Mouse (Mus musculus) gastrocnemius, postnatal 10 days (tissue): ENCODE measurements at regions not wholly inside any gene's neighbourhood (a gene's known extent, or its start where the extent isn't known, plus 50 kb on each side); places are given as distances from the start of the nearest gene placed in this dataset.

Experiments used
- DNase-seq: peaks from one replicate; pipeline ENCODE4 v3.0.0; 2021; ENCODE audit warnings: mixed read lengths

GRCm38 (mm10) chr1:55983522-55984066, 577.9 kb downstream of the Plcl1 start:
- no peak for DNase-seq

- no peak for DNase-seq
These were observed 591.4 kb downstream of the Plcl1 start for GRCm38 (mm10) chr1:55997074-55997473.
